Mouse (Mus musculus): ENCODE data around the gene Lacc1.

The Lacc1 gene

GRCm38 (mm10) chr14:76979569-76979968, 57.1 kb downstream of the Lacc1 start:
- DNase-seq (ENCODE audit: low spot score) = no peak
